41 mouse cellular contexts compared by ENCODE assay signal in genomic region chr19:46696482-46696881, GRCm38 (mm10). TPM values are rescaled to one million over a fixed set of nuclear protein-coding genes. Genes with fewer than 3 reads are reported as not detected.
"Had no signal": no experiment of that assay in that cellular context is flagged by ENCODE, and none has a peak within 500 bp of the region (broad histone marks: within the 10 kb centered on the region; RNA-seq: fewer than 3 reads in every experiment).

No protein-coding gene starts in this region.

- ATAC-seq: liver, embryonic 12.5 days; liver, postnatal 0 days; lung, postnatal 0 days; midbrain, embryonic 13.5 days; midbrain, embryonic 15.5 days; midbrain, embryonic 16.5 days had no signal

- H3K27ac ChIP-seq: left cerebral cortex, adult 2 months; limb, embryonic 10.5 days; limb, embryonic 12.5 days; limb, embryonic 13.5 days; limb, embryonic 15.5 days; liver, embryonic 12.5 days; liver, embryonic 13.5 days; liver, embryonic 14.5 days; liver, embryonic 15.5 days; lung, embryonic 15.5 days; macrophage; midbrain, embryonic 10.5 days; midbrain, embryonic 12.5 days; midbrain, embryonic 13.5 days; midbrain, embryonic 15.5 days; neural tube, embryonic 12.5 days had no signal

- H3K4me3 ChIP-seq: left cerebral cortex, adult 2 months; limb, embryonic 10.5 days; limb, embryonic 12.5 days; limb, embryonic 13.5 days; limb, embryonic 15.5 days; liver, embryonic 12.5 days; liver, embryonic 13.5 days; liver, embryonic 15.5 days; lung, embryonic 15.5 days; megakaryocyte, embryonic 14.5 days; midbrain, embryonic 10.5 days; midbrain, embryonic 12.5 days; midbrain, embryonic 13.5 days; midbrain, embryonic 15.5 days; myocyte; neural tube, embryonic 12.5 days had no signal

- H3K27me3 ChIP-seq: limb, embryonic 12.5 days; limb, embryonic 13.5 days; limb, embryonic 15.5 days; liver, embryonic 12.5 days; liver, embryonic 13.5 days; liver, embryonic 15.5 days; lung, embryonic 15.5 days; midbrain, embryonic 12.5 days; midbrain, embryonic 13.5 days; midbrain, embryonic 15.5 days; neural tube, embryonic 12.5 days had no signal

- H3K9ac ChIP-seq: limb, embryonic 12.5 days; limb, embryonic 13.5 days; limb, embryonic 15.5 days; liver, embryonic 12.5 days; liver, embryonic 13.5 days; liver, embryonic 14.5 days; liver, embryonic 15.5 days; liver, postnatal 0 days; lung, embryonic 14.5 days; lung, embryonic 15.5 days; midbrain, embryonic 12.5 days; midbrain, embryonic 13.5 days; midbrain, embryonic 15.5 days; neural tube, embryonic 12.5 days had no signal

- H3K9me3 ChIP-seq: limb, embryonic 10.5 days; limb, embryonic 12.5 days; limb, embryonic 13.5 days; limb, embryonic 15.5 days; liver, embryonic 13.5 days; liver, embryonic 15.5 days; lung, embryonic 15.5 days; midbrain, embryonic 10.5 days; midbrain, embryonic 12.5 days; midbrain, embryonic 13.5 days; midbrain, embryonic 15.5 days; neural tube, embryonic 12.5 days had no signal

- H3K4me2 ChIP-seq: limb, embryonic 12.5 days; limb, embryonic 13.5 days; limb, embryonic 15.5 days; liver, embryonic 12.5 days; liver, embryonic 13.5 days; liver, embryonic 15.5 days; lung, embryonic 14.5 days; lung, embryonic 15.5 days; midbrain, embryonic 11.5 days; midbrain, embryonic 12.5 days; midbrain, embryonic 13.5 days; midbrain, embryonic 15.5 days; neural tube, embryonic 12.5 days had no signal

- H3K4me1 ChIP-seq: limb, embryonic 12.5 days; limb, embryonic 13.5 days; limb, embryonic 15.5 days; liver, embryonic 15.5 days; lung, embryonic 15.5 days; midbrain, embryonic 13.5 days; midbrain, embryonic 15.5 days; neural tube, embryonic 12.5 days had no signal

- DNase-seq: liver; liver, embryonic 13.5 days; liver, postnatal 0 days; lung, adult 2 months; lung, embryonic 14.5 days; lung, postnatal 10 days; lung, postnatal 14 days; lung, postnatal 36 days; lung, postnatal 4 days; midbrain, embryonic 14.5 days had no signal

RNA-seq across cellular contexts. Expression of gene Cyp17a1, which starts 23.5 kb away (rescaled TPM):
- total RNA-seq: left cerebral cortex, adult 2 months; left cerebral cortex, adult 8-10 months; left cerebral cortex, postnatal 10 days; left cerebral cortex, postnatal 14 days; left cerebral cortex, postnatal 25 days; left cerebral cortex, postnatal 36 days; megakaryocyte progenitor cell, adult 5-6 weeks; megakaryocyte, adult 5-6 weeks; megakaryocyte-erythroid progenitor cell, adult 5-6 weeks; midbrain, postnatal 0 days had no signal
- polyA plus RNA-seq: limb, embryonic 10.5 days; limb, embryonic 11.5 days; limb, embryonic 12.5 days; liver, embryonic 13.5 days; lung, embryonic 14.5 days; lung, embryonic 15.5 days; macrophage; midbrain, embryonic 10.5 days; midbrain, embryonic 11.5 days; midbrain, embryonic 12.5 days; midbrain, embryonic 13.5 days; midbrain, embryonic 14.5 days; midbrain, embryonic 15.5 days; midbrain, embryonic 16.5 days; midbrain, postnatal 0 days; myocyte; neural tube, embryonic 11.5 days; neural tube, embryonic 12.5 days had no signal
